Mouse (Mus musculus) neural tube, embryonic 12.5 days (tissue): Measurements from ENCODE around the gene Sdhb. TPM values are rescaled to one million over a fixed set of nuclear protein-coding genes. Genes with fewer than 3 reads are reported as not detected.

Source experiments
- ATAC-seq: fragments of 200-750 bp; cut with Nextera tagmentation; 2 replicates; pipeline ENCODE4 v1.8.0; 2017; ENCODE audit warnings: low read depth, mild to moderate bottlenecking, moderate TSS enrichment, moderate library complexity; ENCODE audit not compliant: low FRiP score
- H3K27ac ChIP-seq: fragments of 300-500 bp; sonication (generic); 2 replicates; pipeline ENCODE4 v1.5.1; 2016
- H3K27me3 ChIP-seq: fragments of 300-500 bp; sonication (generic); replicated peaks from 2 replicates; pipeline ENCODE4 v1.6.1; 2016; ENCODE audit warnings: mild to moderate bottlenecking
- H3K36me3 ChIP-seq: fragments of 300-500 bp; sonication (generic); 2 replicates; pipeline ENCODE4 v1.6.1; 2016; ENCODE audit warnings: mild to moderate bottlenecking
- H3K4me1 ChIP-seq: fragments of 300-500 bp; sonication (generic); 2 replicates; pipeline ENCODE4 v1.6.1; 2016
- H3K4me2 ChIP-seq: fragments of 300-500 bp; sonication (generic); replicated peaks from 2 replicates; pipeline ENCODE4 v1.6.1; 2016; ENCODE audit warnings: mild to moderate bottlenecking
- H3K4me3 ChIP-seq: fragments of 300-500 bp; sonication (generic); 2 replicates; pipeline ENCODE4 v1.5.1; 2016
- H3K9ac ChIP-seq: fragments of 300-500 bp; sonication (generic); 2 replicates; pipeline ENCODE4 v1.6.1; 2016; ENCODE audit warnings: mild to moderate bottlenecking
- H3K9me3 ChIP-seq: fragments of 300-500 bp; sonication (generic); 2 replicates; pipeline ENCODE4 v1.6.1; 2016; ENCODE audit warnings: mild to moderate bottlenecking
- WGBS: fragments of 180-500 bp; shearing (Covaris S2); methylation state at CpG from one replicate; pipeline ENCODE4 v1.1.7; 2016; 5-methylcytosine and 5-hydroxymethylcytosine counted together
- polyA plus RNA-seq: library from polyadenylated mRNA; unstranded; fragments of >200 nt; fragmentation: Nextera tagmentation; extraction: Ambion mirVana; gene quantifications from 2 replicates; pipeline ENCODE4 v1.2.1, GENCODE M21; 2016

Sdhb gene
- 403 and 410 TPM in 2 replicates for polyA plus RNA-seq

DNA sequence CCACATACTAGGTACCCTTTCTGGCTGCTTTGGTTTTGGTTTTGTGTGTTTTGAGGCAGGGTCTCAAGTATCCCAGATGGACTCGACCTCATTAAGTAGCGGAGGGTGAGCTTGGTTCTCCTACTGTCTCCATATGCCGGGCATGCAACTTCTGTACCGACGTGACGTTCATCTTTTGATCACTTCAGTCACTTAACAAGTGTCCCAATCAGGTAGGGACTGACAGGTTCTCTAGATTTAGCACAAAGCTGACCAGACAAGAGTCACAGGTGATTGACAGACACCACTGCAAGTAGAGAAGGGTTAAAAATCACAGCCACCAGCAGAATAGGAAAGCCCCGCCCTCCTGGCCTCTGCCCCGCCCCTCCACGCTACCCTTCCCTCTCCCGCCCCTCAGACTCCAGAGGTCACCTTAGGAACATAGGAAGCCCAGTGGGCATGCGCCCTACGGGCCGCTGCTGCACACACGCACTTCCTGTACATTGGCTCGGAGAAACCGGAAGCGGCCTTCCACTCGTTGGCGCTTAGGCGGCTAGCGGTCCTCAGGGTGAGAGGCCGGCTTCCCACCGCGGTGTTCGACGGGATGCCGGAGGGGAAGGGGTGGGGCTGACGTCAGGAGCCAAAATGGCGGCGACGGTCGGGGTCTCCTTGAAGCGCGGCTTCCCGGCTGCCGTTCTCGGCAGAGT is at the start of gene Sdhb:
TSS of gene Sdhb (plus strand) at position 423 of the 686 bp plus-strand sequence.
- peak within 1 kb of the TSS; percentile 76; the same call in 1 of the 2 replicates for H3K27ac ChIP-seq
- 4% methylated on average over 37 of the region's 37 CpGs for WGBS
- ATAC-seq: peak; percentile 92
- peak within 1 kb of the TSS; percentile 95 for H3K4me2 ChIP-seq
- peak within 1 kb of the TSS; percentile 94 for H3K4me3 ChIP-seq
- peaks cover 30% of the 10 kb centered on the region for H3K4me1 ChIP-seq
- H3K27me3 ChIP-seq: no peaks in the 10 kb centered on the region; the same call in 1 of the 2 replicates
- peak within 1 kb of the TSS; percentile 94 for H3K9ac ChIP-seq
- peaks cover 3% of the 10 kb centered on the region; the same call in 1 of the 2 replicates for H3K36me3 ChIP-seq
- H3K9me3 ChIP-seq: no peaks in the 10 kb centered on the region

GRCm38 (mm10) chr4:140911416-140911815 is 49.6 kb upstream of the Sdhb start:
- no peak for ATAC-seq
- Histone ChIP-seq H3K9me3 (no peaks in the 10 kb centered on the region), H3K27me3 (peaks cover 15% of the 10 kb centered on the region), H3K4me1 (peaks cover 6% of the 10 kb centered on the region; the same call in 1 of the 2 replicates), H3K4me2 (no peak overlapping the region), H3K36me3 (no peaks in the 10 kb centered on the region), H3K4me3 (no peak overlapping the region), H3K27ac (no peak overlapping the region), H3K9ac (no peak overlapping the region)
- 89% methylated on average over 9 of the region's 9 CpGs for WGBS

DNA sequence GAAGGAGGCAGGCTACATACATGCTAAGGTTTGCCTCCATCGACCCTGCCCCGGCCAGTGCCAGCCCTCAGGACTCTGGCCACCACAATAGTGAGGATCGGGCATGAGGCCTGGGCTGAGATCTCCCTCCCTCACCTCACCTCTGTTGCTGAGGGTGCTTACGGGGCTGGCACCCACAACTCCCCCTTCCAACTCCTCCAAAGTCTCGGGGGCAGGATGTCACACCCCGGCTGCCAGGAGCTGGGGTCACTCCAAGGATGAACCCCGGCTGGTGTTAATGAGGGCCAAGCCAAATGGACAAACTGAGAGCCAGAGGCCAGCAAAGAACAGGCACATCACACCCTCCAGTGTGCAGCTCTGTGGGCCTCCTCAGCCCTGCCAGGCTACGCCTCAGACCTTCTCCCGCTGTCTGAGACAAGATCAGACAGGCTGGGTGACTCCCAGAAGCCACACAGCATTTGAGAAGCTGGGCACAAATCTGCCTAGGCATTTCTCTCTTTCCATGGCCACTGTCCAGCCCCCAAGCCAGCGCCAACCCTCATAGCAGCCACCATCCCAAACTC is 48.7 kb upstream of the Sdhb start:
- no peak for ATAC-seq
- H3K36me3 ChIP-seq: no peaks in the 10 kb centered on the region
- WGBS: 84% methylated on average over 10 of the region's 10 CpGs
- H3K4me3 ChIP-seq: no peak overlapping the region
- H3K4me1 ChIP-seq: peaks cover 6% of the 10 kb centered on the region; the same call in 1 of the 2 replicates
- H3K9ac ChIP-seq: no peak overlapping the region
- no peak overlapping the region for H3K4me2 ChIP-seq
- H3K27me3 ChIP-seq: peaks cover 6% of the 10 kb centered on the region
- H3K9me3 ChIP-seq: no peaks in the 10 kb centered on the region
- H3K27ac ChIP-seq: no peak overlapping the region

GRCm38 (mm10) chr4:140913565-140913964 is 47.4 kb upstream of the Sdhb start:
- no peaks in the 10 kb centered on the region for H3K27me3 ChIP-seq
- H3K4me1 ChIP-seq: peaks cover 6% of the 10 kb centered on the region
- H3K36me3 ChIP-seq: no peaks in the 10 kb centered on the region
- H3K9me3 ChIP-seq: no peaks in the 10 kb centered on the region
- no peak overlapping the region for H3K4me3 ChIP-seq
- 93% methylated on average over 9 of the region's 9 CpGs for WGBS
- ATAC-seq: no peak
- H3K27ac ChIP-seq: no peak overlapping the region
- no peak overlapping the region for H3K4me2 ChIP-seq
- no peak overlapping the region for H3K9ac ChIP-seq

GRCm38 (mm10) chr4:140914731-140915131 is 46.3 kb upstream of the Sdhb start:
- Histone ChIP-seq H3K4me3 (no peak overlapping the region), H3K4me1 (peaks cover 11% of the 10 kb centered on the region), H3K27me3 (no peaks in the 10 kb centered on the region), H3K27ac (no peak overlapping the region), H3K36me3 (no peaks in the 10 kb centered on the region), H3K9ac (no peak overlapping the region), H3K4me2 (no peak overlapping the region), H3K9me3 (no peaks in the 10 kb centered on the region)
- 50% methylated on average over 6 of the region's 6 CpGs for WGBS
- no peak for ATAC-seq

DNA sequence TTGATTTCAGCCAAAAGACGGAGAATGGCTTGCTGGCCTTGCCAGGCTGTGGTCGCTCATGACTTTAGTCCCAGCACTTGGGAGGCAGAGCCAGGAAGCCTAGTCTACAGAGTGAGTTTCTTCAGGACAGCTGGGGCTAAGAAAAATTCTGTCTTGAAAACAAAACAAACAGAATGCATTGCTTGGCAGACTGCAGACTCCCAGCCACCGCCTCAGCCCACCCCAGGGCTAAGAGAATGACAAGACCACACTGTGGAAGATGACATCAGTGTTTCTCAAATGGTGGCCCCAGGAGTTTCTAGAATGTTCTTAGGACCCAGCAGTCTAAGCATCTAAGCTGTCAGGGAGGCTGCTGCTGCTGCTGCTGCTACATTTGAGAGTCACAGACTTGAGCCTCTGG is 45.8 kb upstream of the Sdhb start:
- Histone ChIP-seq H3K4me3 (no peak overlapping the region), H3K27ac (peak overlapping the region; percentile 2; the same call in 1 of the 2 replicates), H3K4me2 (no peak overlapping the region), H3K27me3 (no peaks in the 10 kb centered on the region), H3K36me3 (no peaks in the 10 kb centered on the region), H3K9ac (no peak overlapping the region), H3K9me3 (no peaks in the 10 kb centered on the region), H3K4me1 (peaks cover 11% of the 10 kb centered on the region)
- 73% methylated on average over 3 of the region's 3 CpGs for WGBS
- no peak for ATAC-seq

- H3K27ac ChIP-seq: no peak overlapping the region
- WGBS: 90% methylated on average over 5 of the region's 5 CpGs
Measured at GRCm38 (mm10) chr4:140916296-140916695, 44.7 kb upstream of the Sdhb start.

DNA sequence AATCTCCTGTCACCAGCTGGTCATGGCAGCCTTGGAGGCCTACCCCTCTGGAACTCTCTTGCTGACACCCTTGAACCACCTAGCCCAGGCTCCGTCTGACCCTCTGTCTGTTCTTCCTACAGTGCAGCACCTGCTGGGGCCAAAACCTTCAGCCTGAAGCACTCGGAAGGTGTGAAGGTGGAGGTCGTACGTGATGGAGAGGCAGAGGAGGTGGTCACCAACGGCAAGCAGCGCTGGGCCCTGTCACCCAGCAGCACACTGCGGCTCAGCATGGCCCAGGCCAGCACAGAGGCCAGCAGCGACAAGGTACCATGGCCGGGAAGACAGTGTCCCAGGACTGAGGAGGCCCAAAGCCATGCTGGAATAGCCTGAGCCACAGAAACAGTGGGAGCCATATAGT is 43.6 kb upstream of the Sdhb start:
- H3K36me3 ChIP-seq: no peaks in the 10 kb centered on the region
- H3K9me3 ChIP-seq: no peaks in the 10 kb centered on the region
- H3K4me2 ChIP-seq: no peak overlapping the region
- H3K27ac ChIP-seq: no peak overlapping the region
- no peaks in the 10 kb centered on the region for H3K27me3 ChIP-seq
- WGBS: 88% methylated on average over 9 of the region's 9 CpGs
- H3K4me3 ChIP-seq: no peak overlapping the region
- no peak overlapping the region for H3K9ac ChIP-seq
- no peak for ATAC-seq
- H3K4me1 ChIP-seq: peaks cover 5% of the 10 kb centered on the region; the same call in 1 of the 2 replicates

More at GRCm38 (mm10) chr4:140916296-140916695, 44.7 kb upstream of the Sdhb start:
- no peaks in the 10 kb centered on the region for H3K36me3 ChIP-seq
- H3K4me3 ChIP-seq: no peak overlapping the region
- no peak for ATAC-seq
- H3K9me3 ChIP-seq: no peaks in the 10 kb centered on the region
- no peak overlapping the region for H3K4me2 ChIP-seq
- peaks cover 5% of the 10 kb centered on the region; the same call in 1 of the 2 replicates for H3K4me1 ChIP-seq
- H3K27me3 ChIP-seq: no peaks in the 10 kb centered on the region
- no peak overlapping the region for H3K9ac ChIP-seq

DNA sequence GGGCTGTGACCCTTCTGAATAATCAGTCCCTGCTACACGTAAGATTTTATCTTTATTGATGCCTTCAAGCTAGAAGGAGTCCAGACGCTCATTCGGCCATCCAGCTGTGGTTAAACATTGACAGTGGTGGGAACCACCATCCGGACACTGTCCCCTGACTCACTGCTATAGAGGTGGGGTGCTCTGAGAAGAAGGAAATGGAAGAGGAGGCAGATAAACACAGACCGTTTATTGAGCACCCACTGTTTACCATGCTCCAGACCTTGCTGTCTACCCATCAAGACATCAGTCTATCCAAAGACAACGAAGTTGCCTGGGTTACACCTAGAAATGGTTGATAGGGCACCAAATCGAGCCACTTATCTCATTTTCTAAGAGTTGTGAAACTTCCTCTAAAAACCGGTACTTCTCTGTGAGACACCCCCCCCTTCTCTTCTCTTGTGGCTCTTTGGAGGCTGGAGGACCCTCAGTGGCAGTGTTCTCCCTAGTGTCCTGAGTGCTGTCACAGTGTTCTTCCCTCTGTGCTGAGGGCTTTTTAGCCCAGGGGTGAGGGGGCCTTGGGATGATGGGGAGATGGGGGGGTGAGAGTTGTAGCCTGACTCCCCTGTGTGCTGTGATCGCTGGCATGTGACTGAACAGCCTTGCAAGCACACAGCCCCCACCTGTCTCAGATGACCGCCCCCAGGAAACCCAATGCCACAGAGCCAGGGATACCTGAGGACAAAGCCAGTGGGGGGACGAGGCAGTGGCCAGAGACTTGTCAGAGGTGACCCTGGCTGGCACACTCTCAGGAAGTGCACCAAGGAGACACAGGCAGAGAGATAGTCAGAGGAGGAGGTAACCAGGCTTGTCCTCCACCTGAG is 40.8 kb upstream of the Sdhb start:
- no peak overlapping the region for H3K27ac ChIP-seq

GRCm38 (mm10) chr4:140922508-140922907 is 38.5 kb upstream of the Sdhb start:
- Histone ChIP-seq H3K4me1 (peaks cover 5% of the 10 kb centered on the region; the same call in 1 of the 2 replicates), H3K4me2 (no peak overlapping the region), H3K4me3 (no peak overlapping the region), H3K27ac (no peak overlapping the region), H3K36me3 (no peaks in the 10 kb centered on the region), H3K9ac (no peak overlapping the region), H3K27me3 (no peaks in the 10 kb centered on the region), H3K9me3 (no peaks in the 10 kb centered on the region)
- 81% methylated on average over 5 of the region's 5 CpGs for WGBS
- ATAC-seq: no peak

More for the DNA sequence above, 40.8 kb upstream of the Sdhb start:
- Histone ChIP-seq H3K4me2 (no peak overlapping the region), H3K4me3 (no peak overlapping the region), H3K4me1 (peaks cover 5% of the 10 kb centered on the region; the same call in 1 of the 2 replicates), H3K27me3 (no peaks in the 10 kb centered on the region), H3K9ac (no peak overlapping the region), H3K9me3 (no peaks in the 10 kb centered on the region), H3K36me3 (no peaks in the 10 kb centered on the region)
- no peak for ATAC-seq
- 66% methylated on average over 11 of the region's 11 CpGs for WGBS

DNA sequence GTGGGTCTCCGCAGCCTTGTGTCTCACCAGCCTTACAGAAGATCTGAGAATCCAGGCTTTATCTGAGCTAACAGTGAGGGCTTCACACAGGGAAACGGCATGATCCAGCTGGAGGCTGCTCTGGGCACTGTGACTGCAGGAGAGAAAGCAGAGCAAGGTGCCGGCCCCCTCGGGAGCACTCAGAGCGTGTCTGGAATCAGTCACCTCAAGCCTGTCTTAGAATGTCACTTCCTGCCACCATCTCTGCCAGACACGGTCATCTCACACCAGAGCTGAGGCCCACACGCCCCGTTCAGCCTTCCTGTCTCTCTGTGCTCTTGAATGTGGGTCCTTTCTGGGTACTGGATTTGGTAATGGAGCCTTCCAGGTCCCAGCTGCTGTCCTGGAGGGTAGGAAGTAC is 35.4 kb upstream of the Sdhb start:
- 84% methylated on average over 8 of the region's 8 CpGs for WGBS
- Histone ChIP-seq H3K4me3 (no peak overlapping the region), H3K4me2 (no peak overlapping the region), H3K9me3 (no peaks in the 10 kb centered on the region), H3K4me1 (no peaks in the 10 kb centered on the region; the same call in 1 of the 2 replicates), H3K9ac (no peak overlapping the region), H3K27me3 (no peaks in the 10 kb centered on the region), H3K36me3 (no peaks in the 10 kb centered on the region), H3K27ac (no peak overlapping the region)
- no peak for ATAC-seq

- ATAC-seq: no peak
- Histone ChIP-seq H3K4me2 (no peak overlapping the region), H3K36me3 (no peaks in the 10 kb centered on the region), H3K27ac (no peak overlapping the region), H3K4me3 (no peak overlapping the region), H3K9ac (no peak overlapping the region), H3K27me3 (no peaks in the 10 kb centered on the region), H3K4me1 (peaks cover 9% of the 10 kb centered on the region; the same call in 1 of the 2 replicates), H3K9me3 (no peaks in the 10 kb centered on the region)
- 83% methylated on average over 9 of the region's 9 CpGs for WGBS
Measured at GRCm38 (mm10) chr4:140928349-140928748, 32.7 kb upstream of the Sdhb start.
